Mouse (Mus musculus): ENCODE data around the gene Timeless. TPM values are rescaled to one million over a fixed set of nuclear protein-coding genes. Genes with fewer than 3 reads are reported as not detected.
"Not testable (repeated sequence)": the region's sequence is repeated elsewhere in the genome, so short reads cannot be mapped to it uniquely, and the experiment has no call there.

Timeless gene
- total RNA-seq, 2 experiments from 2014 or later = 4.1 to 7.6 TPM

- DNase-seq (ENCODE audit: low spot score in 2 of 2) = no peak
These were observed 19.7 kb upstream of the Timeless start for GRCm38 (mm10) chr10:128212148-128212547.

GRCm38 (mm10) chr10:128212871-128213323 is 19.0 kb upstream of the Timeless start:
- peak; percentile 47 to 51 for DNase-seq (ENCODE audit: low spot score in 2 of 2)

- not testable (repeated sequence) for DNase-seq (ENCODE audit: low spot score in 2 of 2)
These were observed 17.8 kb upstream of the Timeless start for GRCm38 (mm10) chr10:128214112-128214511.

GRCm38 (mm10) chr10:128214981-128215380 is 16.9 kb upstream of the Timeless start:
- DNase-seq (ENCODE audit: low spot score in 2 of 2) = no peak

- no peak for DNase-seq (ENCODE audit: low spot score in 2 of 2)
These were observed 13.3 kb upstream of the Timeless start for GRCm38 (mm10) chr10:128218387-128219117.

- DNase-seq (ENCODE audit: low spot score in 2 of 2) = no peak
These were observed 10.2 kb upstream of the Timeless start for GRCm38 (mm10) chr10:128221533-128222286.

- no peak for DNase-seq (ENCODE audit: low spot score in 2 of 2)
These were observed 6.8 kb upstream of the Timeless start for GRCm38 (mm10) chr10:128225064-128225463.

GRCm38 (mm10) chr10:128225538-128225937 is 6.3 kb upstream of the Timeless start, which contains the start of gene Mip:
Mip (plus strand) TSS chr10:128225838.
- no peak for DNase-seq (ENCODE audit: low spot score in 2 of 2)

- no peak for DNase-seq (ENCODE audit: low spot score in 2 of 2)
These were observed 4.3 kb upstream of the Timeless start for GRCm38 (mm10) chr10:128227592-128227991.

- DNase-seq (ENCODE audit: low spot score in 2 of 2) = no peak
These were observed 3.9 kb upstream of the Timeless start for GRCm38 (mm10) chr10:128228009-128228408.

- DNase-seq (ENCODE audit: low spot score in 2 of 2) = no peak
These were observed 1.3 kb upstream of the Timeless start for GRCm38 (mm10) chr10:128230582-128230981.

- DNase-seq (ENCODE audit: low spot score in 2 of 2) = no peak
These were observed 719 bp upstream of the Timeless start for GRCm38 (mm10) chr10:128231146-128231545.

- peak; percentile 46 to 72 for DNase-seq (ENCODE audit: low spot score in 2 of 2)
These were observed 638 bp downstream of the Timeless start for GRCm38 (mm10) chr10:128232420-128232985.

GRCm38 (mm10) chr10:128236321-128236720 is 4.5 kb downstream of the Timeless start:
- no peak for DNase-seq (ENCODE audit: low spot score in 2 of 2)

- no peak for DNase-seq (ENCODE audit: low spot score in 2 of 2)
These were observed 6.1 kb downstream of the Timeless start for GRCm38 (mm10) chr10:128237807-128238480.

GRCm38 (mm10) chr10:128239140-128239539 is 7.3 kb downstream of the Timeless start:
- DNase-seq (ENCODE audit: low spot score in 2 of 2) = no peak

GRCm38 (mm10) chr10:128240131-128240530 is 8.3 kb downstream of the Timeless start:
- no peak for DNase-seq (ENCODE audit: low spot score in 2 of 2)

- DNase-seq (ENCODE audit: low spot score in 2 of 2) = no peak
These were observed 11.4 kb downstream of the Timeless start for GRCm38 (mm10) chr10:128243252-128243651.

GRCm38 (mm10) chr10:128244121-128244520 is 12.3 kb downstream of the Timeless start:
- DNase-seq (ENCODE audit: low spot score in 2 of 2) = no peak

GRCm38 (mm10) chr10:128247020-128247732 is 15.3 kb downstream of the Timeless start:
- no peak for DNase-seq (ENCODE audit: low spot score in 2 of 2)

GRCm38 (mm10) chr10:128250565-128250964 is 18.7 kb downstream of the Timeless start:
- DNase-seq (ENCODE audit: low spot score in 2 of 2) = no peak
